Mouse (Mus musculus): ENCODE data around the gene Erfe. TPM values are rescaled to one million over a fixed set of nuclear protein-coding genes. Genes with fewer than 3 reads are reported as not detected.

The Erfe gene
- polyA plus RNA-seq, 1 experiment: 10.8 TPM

DNA sequence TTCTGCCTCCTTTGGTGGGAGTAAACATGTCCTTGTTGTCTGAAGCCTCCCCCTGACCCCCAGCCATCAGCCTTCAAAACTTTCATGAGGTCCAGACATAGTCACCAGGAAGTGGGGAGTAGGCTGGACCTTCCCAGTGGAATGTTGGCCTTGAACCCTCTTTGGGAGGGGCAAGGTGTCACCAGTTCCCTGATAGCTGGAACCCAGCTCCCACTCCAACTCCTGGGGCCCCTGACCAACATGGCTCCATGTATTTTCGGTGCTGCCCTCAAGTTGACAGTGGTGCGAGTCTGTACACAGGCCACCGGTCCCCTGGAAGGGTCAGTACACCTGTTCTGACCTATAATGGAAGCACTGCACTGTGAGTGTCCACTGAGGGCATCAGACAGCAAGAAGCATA, 1.1 kb downstream of the Erfe start:
- Histone ChIP-seq H3K4me1 (ENCODE audit: control insufficient read depth, insufficient read depth, low read length) (no peaks in the 10 kb centered on the region), H3K4me3 (ENCODE audit: insufficient read depth, low read length) (no peak overlapping the region), H3K27ac (ENCODE audit: insufficient read depth, low read length) (no peak overlapping the region)
- TF ChIP-seq POLR2A (IDR thresholded peaks at IDR 0.05; ENCODE audit: low read depth, low read length): no peak
- TF ChIP-seq CTCF (IDR thresholded peaks at IDR 0.05; ENCODE audit: borderline replicate concordance, insufficient read depth, low read length): no peak

DNA sequence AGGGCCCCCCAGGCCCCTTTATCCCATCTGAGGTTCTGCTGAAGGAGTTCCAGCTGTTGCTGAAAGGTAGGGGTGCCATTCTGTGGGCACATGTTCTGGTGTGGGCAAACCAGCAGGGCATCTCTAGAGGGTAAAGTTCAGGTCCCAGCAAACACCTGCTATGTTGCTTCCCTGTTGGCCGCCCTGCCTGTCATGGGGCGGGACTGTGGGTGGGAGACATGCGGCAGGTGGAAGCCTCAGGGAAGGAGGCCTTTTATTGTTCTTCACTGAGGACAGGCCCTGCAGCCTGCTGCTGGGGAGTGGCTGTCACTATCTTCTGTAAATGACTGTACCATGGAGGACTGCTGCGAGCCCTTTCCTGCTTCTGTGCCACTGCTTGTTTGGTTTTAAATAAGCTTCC, 3.2 kb downstream of the Erfe start:
- no peak for TF ChIP-seq POLR2A (IDR thresholded peaks at IDR 0.05; ENCODE audit: low read depth, low read length)
- no peak for TF ChIP-seq CTCF (IDR thresholded peaks at IDR 0.05; ENCODE audit: borderline replicate concordance, insufficient read depth, low read length)
- Histone ChIP-seq H3K4me1 (ENCODE audit: control insufficient read depth, insufficient read depth, low read length) (no peaks in the 10 kb centered on the region), H3K4me3 (ENCODE audit: insufficient read depth, low read length) (no peak overlapping the region)

DNA sequence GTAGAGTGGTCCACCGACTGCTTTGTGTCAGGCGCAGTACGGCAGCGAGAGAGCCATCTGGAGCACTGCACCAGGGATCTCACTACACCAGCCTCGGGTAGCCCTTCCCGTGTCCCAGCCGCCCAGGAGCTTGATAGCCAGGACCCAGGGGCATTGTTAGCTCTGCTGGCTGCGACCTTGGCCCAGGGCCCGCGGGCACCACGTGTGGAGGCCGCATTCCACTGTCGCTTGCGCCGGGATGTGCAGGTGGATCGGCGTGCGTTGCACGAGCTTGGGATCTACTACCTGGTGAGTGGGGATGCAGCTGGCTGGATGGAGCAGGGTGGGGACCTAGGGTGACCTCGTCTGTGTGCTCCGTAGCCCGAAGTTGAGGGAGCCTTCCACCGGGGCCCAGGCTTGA, 3.8 kb downstream of the Erfe start:
- H3K4me1 ChIP-seq (ENCODE audit: control insufficient read depth, insufficient read depth, low read length): no peaks in the 10 kb centered on the region
- H3K27ac ChIP-seq (ENCODE audit: insufficient read depth, low read length): no peak overlapping the region
- TF ChIP-seq CTCF (IDR thresholded peaks at IDR 0.05; ENCODE audit: borderline replicate concordance, insufficient read depth, low read length) (no peak), POLR2A (IDR thresholded peaks at IDR 0.05; ENCODE audit: low read depth, low read length) (no peak)
- no peak overlapping the region for H3K4me3 ChIP-seq (ENCODE audit: insufficient read depth, low read length)

More for the DNA sequence above, 3.2 kb downstream of the Erfe start:
- no peak overlapping the region for H3K27ac ChIP-seq (ENCODE audit: insufficient read depth, low read length)

DNA sequence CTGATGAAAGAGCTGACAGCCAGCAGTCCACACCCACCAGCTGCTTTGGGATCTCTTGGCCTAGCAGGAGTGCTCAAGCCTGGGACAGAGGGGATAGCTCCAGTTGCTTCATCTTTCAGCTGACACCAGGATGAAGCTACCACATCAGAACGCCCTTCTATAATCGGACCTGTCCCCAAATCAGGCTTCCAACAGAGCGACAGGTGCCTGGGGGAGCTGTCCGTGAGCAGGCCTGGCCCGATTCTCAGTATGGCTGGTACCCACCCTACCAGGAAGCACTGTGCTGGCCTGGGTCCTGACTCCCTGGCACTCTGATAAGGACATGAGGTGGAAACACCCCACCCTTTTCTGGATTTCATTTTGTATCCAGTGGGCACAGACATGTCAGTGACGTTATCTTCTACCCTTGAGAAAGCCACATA, 7.2 kb downstream of the Erfe start:
- Histone ChIP-seq H3K4me1 (ENCODE audit: control insufficient read depth, insufficient read depth, low read length) (no peaks in the 10 kb centered on the region), H3K27ac (ENCODE audit: insufficient read depth, low read length) (no peak overlapping the region), H3K4me3 (ENCODE audit: insufficient read depth, low read length) (no peak overlapping the region)
- TF ChIP-seq CTCF (IDR thresholded peaks at IDR 0.05; ENCODE audit: borderline replicate concordance, insufficient read depth, low read length) (no peak), POLR2A (IDR thresholded peaks at IDR 0.05; ENCODE audit: low read depth, low read length) (no peak)

DNA sequence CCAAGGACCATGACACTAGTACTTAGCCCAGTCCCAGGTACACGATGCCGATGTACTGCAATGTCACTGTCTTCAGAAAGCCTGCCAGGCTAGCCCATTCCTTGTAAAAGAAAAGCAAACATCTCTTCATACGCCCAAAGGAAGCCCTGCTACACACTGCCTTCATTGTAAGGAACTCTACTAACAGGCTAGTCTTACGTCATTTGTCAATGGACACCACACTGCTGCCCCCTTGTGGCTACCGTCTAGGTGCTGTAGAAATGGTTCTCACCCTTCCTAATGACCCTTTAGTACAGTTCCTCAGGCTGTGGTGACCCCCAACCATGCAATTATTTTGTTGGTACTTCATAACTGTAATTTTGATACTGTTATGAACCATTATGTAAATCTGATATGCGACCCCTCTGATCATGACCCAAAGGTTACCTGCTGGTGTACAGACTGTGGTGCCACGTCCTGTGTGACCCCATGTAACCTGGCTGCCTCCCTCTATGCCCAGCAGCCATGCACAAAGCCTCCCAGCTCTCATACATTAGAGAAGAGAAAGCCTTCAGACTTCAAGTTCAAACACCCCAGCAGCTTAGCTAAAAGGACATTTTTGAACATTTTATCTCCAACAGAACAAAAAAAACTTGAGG, 14.3 kb downstream of the Erfe start:
- H3K27ac ChIP-seq (ENCODE audit: insufficient read depth, low read length): no peak overlapping the region
- H3K4me3 ChIP-seq (ENCODE audit: insufficient read depth, low read length): no peak overlapping the region
- no peak for TF ChIP-seq POLR2A (IDR thresholded peaks at IDR 0.05; ENCODE audit: low read depth, low read length)
- peak; percentile 72; the same call in 1 of the 2 replicates for TF ChIP-seq CTCF (IDR thresholded peaks at IDR 0.05; ENCODE audit: borderline replicate concordance, insufficient read depth, low read length)
- H3K4me1 ChIP-seq (ENCODE audit: control insufficient read depth, insufficient read depth, low read length): no peaks in the 10 kb centered on the region

DNA sequence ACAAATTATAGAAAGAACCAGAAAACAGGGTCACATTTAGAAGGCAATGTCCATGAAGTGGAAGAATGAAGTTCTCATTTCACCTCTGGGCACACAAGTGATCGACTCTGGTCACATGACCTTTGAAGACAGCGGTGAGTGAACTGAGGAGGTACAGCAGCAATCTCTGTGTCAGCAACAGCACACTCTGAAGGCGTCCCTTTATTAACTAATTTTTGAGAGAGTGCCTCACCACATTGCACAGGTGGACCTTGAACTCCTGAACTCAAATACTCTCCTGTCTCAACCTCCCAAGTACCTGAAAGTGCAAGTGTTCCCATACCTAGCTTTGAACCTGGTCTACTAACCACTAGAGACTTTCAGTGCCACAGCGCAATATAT, 14.9 kb downstream of the Erfe start:
- TF ChIP-seq CTCF (IDR thresholded peaks at IDR 0.05; ENCODE audit: borderline replicate concordance, insufficient read depth, low read length) (no peak), POLR2A (IDR thresholded peaks at IDR 0.05; ENCODE audit: low read depth, low read length) (no peak)
- Histone ChIP-seq H3K4me1 (ENCODE audit: control insufficient read depth, insufficient read depth, low read length) (no peaks in the 10 kb centered on the region), H3K4me3 (ENCODE audit: insufficient read depth, low read length) (no peak overlapping the region), H3K27ac (ENCODE audit: insufficient read depth, low read length) (no peak overlapping the region)

DNA sequence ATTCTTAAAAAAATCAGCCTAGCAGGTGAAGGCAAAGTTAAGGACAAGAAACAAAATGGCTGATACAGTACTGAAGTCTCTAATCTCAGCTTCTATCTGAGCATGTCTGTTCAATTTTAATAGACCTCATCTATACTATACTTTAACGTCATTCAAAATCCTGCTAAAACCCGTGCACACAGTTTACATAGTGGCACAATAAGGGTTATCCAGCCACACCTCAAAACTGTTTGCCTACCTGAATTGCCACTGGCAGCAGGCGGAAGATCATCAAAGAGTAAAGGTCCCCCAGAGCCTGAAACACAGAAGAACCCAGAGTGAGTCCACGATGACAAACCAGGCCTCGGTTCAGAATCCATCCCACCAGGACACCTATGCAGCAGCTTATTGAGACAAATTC, 24.1 kb downstream of the Erfe start:
- H3K27ac ChIP-seq (ENCODE audit: insufficient read depth, low read length): no peak overlapping the region
- no peak overlapping the region for H3K4me3 ChIP-seq (ENCODE audit: insufficient read depth, low read length)
- no peak for TF ChIP-seq CTCF (IDR thresholded peaks at IDR 0.05; ENCODE audit: borderline replicate concordance, insufficient read depth, low read length)
- no peak for TF ChIP-seq POLR2A (IDR thresholded peaks at IDR 0.05; ENCODE audit: low read depth, low read length)
- no peaks in the 10 kb centered on the region for H3K4me1 ChIP-seq (ENCODE audit: control insufficient read depth, insufficient read depth, low read length)

DNA sequence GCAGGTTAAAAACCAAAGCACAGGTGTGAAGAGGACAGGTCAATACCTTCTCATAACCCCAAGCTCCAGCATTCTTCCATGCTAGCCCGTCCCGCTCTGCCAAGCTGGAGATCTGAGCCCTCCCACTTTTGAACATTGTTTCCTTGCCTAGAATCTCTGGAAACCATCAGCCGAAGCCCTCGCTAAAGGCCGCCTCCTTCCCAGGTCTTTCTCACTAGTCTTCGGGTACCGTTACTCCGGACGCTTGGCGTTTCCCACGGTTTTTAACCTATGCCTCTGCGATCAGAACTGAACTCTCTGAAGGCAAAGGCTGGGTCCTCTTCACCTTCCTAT, 31.7 kb downstream of the Erfe start:
- H3K27ac ChIP-seq (ENCODE audit: insufficient read depth, low read length): 0 out of 2 replicates have a peak overlapping the region, but pooled peaks have one; percentile 10
- H3K4me3 ChIP-seq (ENCODE audit: insufficient read depth, low read length): peak overlapping the region; percentile 91
- TF ChIP-seq CTCF (IDR thresholded peaks at IDR 0.05; ENCODE audit: borderline replicate concordance, insufficient read depth, low read length): no peak
- no peak for TF ChIP-seq POLR2A (IDR thresholded peaks at IDR 0.05; ENCODE audit: low read depth, low read length)
- peaks cover 2% of the 10 kb centered on the region; the same call in 1 of the 2 replicates for H3K4me1 ChIP-seq (ENCODE audit: control insufficient read depth, insufficient read depth, low read length)

DNA sequence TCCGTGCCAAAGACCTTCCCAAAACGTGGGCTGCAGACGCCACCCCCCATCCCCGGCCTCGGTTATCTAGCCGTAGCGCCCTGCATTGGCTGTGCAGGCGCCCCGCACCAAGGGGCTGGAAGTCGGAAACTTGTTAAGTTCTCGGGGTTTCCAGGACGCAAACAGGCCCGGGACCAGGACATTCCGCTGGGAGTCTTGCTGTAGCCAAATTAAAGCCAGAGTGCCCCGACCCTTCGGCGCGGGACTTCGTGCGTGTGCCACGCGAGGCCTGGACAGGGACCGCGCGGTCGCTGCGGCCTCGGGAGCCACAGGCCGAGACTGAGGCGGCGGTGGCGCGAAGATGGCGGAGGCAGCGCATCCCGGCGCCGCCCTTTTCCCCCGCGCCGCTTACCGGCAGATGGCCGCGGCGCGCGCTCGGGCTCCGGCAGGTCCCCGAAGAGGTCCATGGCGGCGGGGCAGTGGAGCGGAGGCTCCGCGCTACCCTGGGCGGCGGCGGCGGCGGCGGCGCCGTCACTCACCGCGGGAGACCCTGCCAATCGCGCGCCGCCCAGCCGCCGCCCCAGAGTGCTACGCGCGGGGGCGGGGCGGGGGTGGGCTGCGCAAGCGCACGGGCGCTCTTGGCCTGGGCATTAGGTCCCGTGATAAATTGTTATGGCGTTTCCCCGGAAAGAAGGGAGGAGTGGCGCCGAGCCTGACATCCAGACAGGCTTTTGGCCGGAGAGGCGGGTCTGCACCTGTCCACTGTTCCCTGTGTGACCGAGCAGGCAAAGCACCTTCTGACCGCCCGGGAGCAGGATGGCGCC, 32.2 kb downstream of the Erfe start, which contains the start of gene Ilkap:
Ilkap (minus strand) TSS at position 556 of the 803 bp plus-strand sequence.
- peak within 1 kb of the TSS; percentile 91 for H3K4me3 ChIP-seq (ENCODE audit: insufficient read depth, low read length)
- TF ChIP-seq POLR2A (IDR thresholded peaks at IDR 0.05; ENCODE audit: low read depth, low read length) (peak; percentile 85), CTCF (IDR thresholded peaks at IDR 0.05; ENCODE audit: borderline replicate concordance, insufficient read depth, low read length) (no peak)
- peaks cover 2% of the 10 kb centered on the region; the same call in 1 of the 2 replicates for H3K4me1 ChIP-seq (ENCODE audit: control insufficient read depth, insufficient read depth, low read length)
- H3K27ac ChIP-seq (ENCODE audit: insufficient read depth, low read length): 0 out of 2 replicates have a peak within 1 kb of the TSS, but pooled peaks have one; percentile 10

DNA sequence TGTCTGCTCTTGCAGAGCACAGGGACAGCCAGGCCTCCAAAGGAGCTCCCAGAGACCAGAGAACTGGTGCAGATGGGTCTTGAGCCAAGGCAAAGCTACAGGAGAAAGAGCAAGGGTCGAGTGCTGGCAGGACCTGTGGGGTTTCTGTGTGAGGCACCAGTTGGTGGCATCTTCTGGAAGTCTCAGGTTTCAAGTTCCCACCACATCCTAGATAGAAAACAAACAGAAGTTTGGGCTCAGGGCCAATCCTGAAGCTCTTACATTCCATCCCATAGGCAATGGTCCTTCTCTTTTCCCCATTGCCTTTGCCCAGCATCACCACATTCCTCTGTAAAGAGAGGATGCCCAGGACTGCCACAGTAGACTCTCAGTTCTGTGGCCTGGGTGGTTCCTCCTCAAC, 38.7 kb downstream of the Erfe start:
- Histone ChIP-seq H3K4me1 (ENCODE audit: control insufficient read depth, insufficient read depth, low read length) (no peaks in the 10 kb centered on the region), H3K4me3 (ENCODE audit: insufficient read depth, low read length) (no peak overlapping the region), H3K27ac (ENCODE audit: insufficient read depth, low read length) (no peak overlapping the region)
- TF ChIP-seq CTCF (IDR thresholded peaks at IDR 0.05; ENCODE audit: borderline replicate concordance, insufficient read depth, low read length) (no peak), POLR2A (IDR thresholded peaks at IDR 0.05; ENCODE audit: low read depth, low read length) (no peak)
